Mouse (Mus musculus): ENCODE results near the gene Atg2b.
A peak's percentile ranks its signal among the peaks of the same experiment; 100 is the strongest.

Atg2b gene

GRCm38 (mm10) chr12:105597135-105597534 is 87.9 kb downstream of the Atg2b start:
- DNase-seq (ENCODE audit: low read depth), result no peak

- DNase-seq (ENCODE audit: low read depth), result no peak
Measured at GRCm38 (mm10) chr12:105593471-105593870, 91.5 kb downstream of the Atg2b start.

GRCm38 (mm10) chr12:105592361-105592761 is 92.7 kb downstream of the Atg2b start:
- no peak for DNase-seq (ENCODE audit: low read depth)

GRCm38 (mm10) chr12:105590786-105591185 is 94.2 kb downstream of the Atg2b start:
- DNase-seq (ENCODE audit: low read depth), result no peak

GRCm38 (mm10) chr12:105587526-105587925 is 97.5 kb downstream of the Atg2b start:
- DNase-seq (ENCODE audit: low read depth), result no peak

- DNase-seq (ENCODE audit: low read depth), result peak; percentile 35
Measured at GRCm38 (mm10) chr12:105584851-105585250, 100.2 kb downstream of the Atg2b start.

- DNase-seq (ENCODE audit: low read depth), result no peak
Measured at GRCm38 (mm10) chr12:105583484-105583883, 101.5 kb downstream of the Atg2b start.

- DNase-seq (ENCODE audit: low read depth), result no peak
Measured at GRCm38 (mm10) chr12:105582486-105582885, 102.5 kb downstream of the Atg2b start.

GRCm38 (mm10) chr12:105580490-105580889 is 104.5 kb downstream of the Atg2b start:
- DNase-seq (ENCODE audit: low read depth), result no peak

GRCm38 (mm10) chr12:105574356-105574755 is 110.7 kb downstream of the Atg2b start:
- no peak for DNase-seq (ENCODE audit: low read depth)

GRCm38 (mm10) chr12:105572622-105573021 is 112.4 kb downstream of the Atg2b start:
- DNase-seq (ENCODE audit: low read depth), result no peak

GRCm38 (mm10) chr12:105571867-105572266 is 113.1 kb downstream of the Atg2b start:
- DNase-seq (ENCODE audit: low read depth), result no peak
